Mouse (Mus musculus) CH12.LX (cell line): Measurements from ENCODE around the gene Ermp1.
A peak's percentile ranks its signal among the peaks of the same experiment; 100 is the strongest.

ENCODE experiments used
- KAT2A ChIP-seq: IDR thresholded peaks from 2 replicates; pipeline ENCODE4 v1.6.1; 2012; ENCODE audit warnings: low read length, improper control_type of control experiment, inconsistent platforms; ENCODE audit not compliant: insufficient replicate concordance
- POLR2A ChIP-seq: IDR thresholded peaks from 2 replicates; pipeline ENCODE4 v1.6.1; 2011; ENCODE audit warnings: low read depth, mild to moderate bottlenecking, improper control_type of control experiment, low read length
- RCOR1 ChIP-seq: conservative IDR thresholded peaks from 2 replicates; pipeline ENCODE4 v1.6.1; 2012; ENCODE audit warnings: low read depth, mild to moderate bottlenecking, inconsistent platforms, low read length, improper control_type of control experiment
- TCF12 ChIP-seq: IDR thresholded peaks from 2 replicates; pipeline ENCODE4 v1.6.1; 2014; ENCODE audit warnings: low read depth, mild to moderate bottlenecking, inconsistent platforms, low read length, improper control_type of control experiment
- USF2 ChIP-seq: conservative IDR thresholded peaks from 2 replicates; pipeline ENCODE4 v1.6.1; 2011; ENCODE audit warnings: low read depth, low read length, improper control_type of control experiment
- ZNF384 ChIP-seq: IDR thresholded peaks from 2 replicates; pipeline ENCODE4 v1.6.1; 2012; ENCODE audit warnings: low read depth, low read length, improper control_type of control experiment, inconsistent platforms

DNA sequence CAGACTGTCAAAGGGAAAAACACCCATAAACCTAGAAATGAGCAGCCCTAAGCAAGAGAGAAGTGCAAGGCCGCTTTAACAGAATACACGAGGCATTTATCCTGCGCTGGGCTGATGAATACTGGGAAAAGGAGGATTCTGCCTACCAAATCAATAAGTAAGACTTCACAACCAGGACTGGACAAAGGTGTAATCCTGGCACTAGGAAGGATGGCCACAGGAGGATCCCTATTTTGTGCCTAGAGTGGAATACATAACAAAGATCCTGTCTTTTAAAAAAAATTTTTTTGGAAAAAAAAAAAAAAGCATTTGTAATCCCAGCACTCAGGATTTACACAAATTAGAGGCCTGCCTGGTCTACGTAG lies 317 bp upstream of the Ermp1 start:
- no peak for TF ChIP-seq KAT2A
- 0 out of 2 replicates have a peak, but pooled peaks have one; percentile 6 for TF ChIP-seq ZNF384
- TF ChIP-seq TCF12 = no peak
- TF ChIP-seq POLR2A = no peak
- TF ChIP-seq USF2 = no peak
- no peak for TF ChIP-seq RCOR1
